In genomic region chr15:80081801-80082546, GRCm38 (mm10) we compare ENCODE assay signal across 8 mouse cellular contexts. TPM values are rescaled to one million over a fixed set of nuclear protein-coding genes. Genes with fewer than 3 reads are reported as not detected.
DNase-seq lines count a peak whose midpoint lies in the region; ATAC-seq lines count a peak whose summit lies in the region.

No protein-coding gene starts in this region.

- WGBS in neural tube, embryonic 11.5 days, result 7% methylated on average over 11 of the region's 11 CpGs
- WGBS in limb, embryonic 12.5 days, result 7% methylated on average over 11 of the region's 11 CpGs
- WGBS in stomach, embryonic 16.5 days, result 5% methylated on average over 11 of the region's 11 CpGs

- H3K9ac ChIP-seq in neural tube, embryonic 11.5 days (ENCODE audit: low read length), result peak overlapping the region; percentile 87
- peak overlapping the region; percentile 94 for H3K9ac ChIP-seq in limb, embryonic 12.5 days (replicated peaks)
- H3K9ac ChIP-seq in stomach, embryonic 16.5 days (ENCODE audit: low read length), result peak overlapping the region; percentile 88

- peak; percentile 76 to 87 for DNase-seq in adrenal gland, adult (ENCODE audit: inconsistent age in 2 of 2, low spot score in 1 of 2)
- DNase-seq in adrenal gland, postnatal 4 days (ENCODE audit: low spot score in 2 of 2), result no peak
- no peak for DNase-seq in neural tube, embryonic 11.5 days (ENCODE audit: low spot score)
- DNase-seq in neural tube, embryonic 10.5 days (ENCODE audit: extremely low spot score, low spot score), result no peak
- no peak for DNase-seq in natural killer cell, adult 2 months (ENCODE audit: low spot score in 2 of 2)
- no peak for DNase-seq in left cerebral cortex, postnatal 25 days (ENCODE audit: low spot score in 2 of 2)

- no peaks in the 10 kb centered on the region for H3K9me3 ChIP-seq in neural tube, embryonic 11.5 days (ENCODE audit: control insufficient read depth, low read length)
- H3K9me3 ChIP-seq in limb, embryonic 12.5 days, result peaks cover 4% of the 10 kb centered on the region; the same call in 1 of the 2 replicates
- no peaks in the 10 kb centered on the region for H3K9me3 ChIP-seq in stomach, embryonic 16.5 days (replicated peaks; ENCODE audit: control insufficient read depth, low read length)

- ATAC-seq in neural tube, embryonic 11.5 days (ENCODE audit: insufficient read depth, low FRiP score, low TSS enrichment), result no peak
- ATAC-seq in limb, embryonic 12.5 days (ENCODE audit: insufficient number of reproducible peaks, insufficient read depth, low FRiP score, low TSS enrichment, low read depth), result no peak
- ATAC-seq in stomach, embryonic 16.5 days (ENCODE audit: insufficient read depth, low FRiP score), result no peak

- H3K4me2 ChIP-seq in neural tube, embryonic 11.5 days (ENCODE audit: low read depth), result peak overlapping the region; percentile 88
- peak overlapping the region; percentile 89 for H3K4me2 ChIP-seq in limb, embryonic 12.5 days
- peak overlapping the region; percentile 83 for H3K4me2 ChIP-seq in stomach, embryonic 16.5 days (ENCODE audit: low read depth, low read length)

- intact Hi-C loops in left cerebral cortex, postnatal 25 days (cut with DNase I), result loop anchor here (2.0 to 5.0 kb wide), 3 partner anchors 67 to 625 kb away; partner anchors contain the start of genes Cbx6, Npcd and Pdgfb

- peak overlapping the region; percentile 76; the same call in 1 of the 2 replicates for H3K27ac ChIP-seq in neural tube, embryonic 11.5 days (ENCODE audit: low read depth, low read length)
- H3K27ac ChIP-seq in limb, embryonic 12.5 days, result peak overlapping the region; percentile 93
- H3K27ac ChIP-seq in stomach, embryonic 16.5 days (ENCODE audit: low read length), result peak overlapping the region; percentile 92

- H3K4me1 ChIP-seq in neural tube, embryonic 11.5 days (ENCODE audit: control insufficient read depth, insufficient read depth, low read length), result peaks cover 10% of the 10 kb centered on the region; the same call in 1 of the 2 replicates
- H3K4me1 ChIP-seq in limb, embryonic 12.5 days (replicated peaks), result peaks cover 24% of the 10 kb centered on the region
- H3K4me1 ChIP-seq in stomach, embryonic 16.5 days (ENCODE audit: control insufficient read depth, insufficient read depth, low read length), result peaks cover 23% of the 10 kb centered on the region

- peaks cover 21% of the 10 kb centered on the region for H3K36me3 ChIP-seq in neural tube, embryonic 11.5 days (ENCODE audit: control insufficient read depth, insufficient read depth, low read length)
- H3K36me3 ChIP-seq in limb, embryonic 12.5 days, result peaks cover 54% of the 10 kb centered on the region
- H3K36me3 ChIP-seq in stomach, embryonic 16.5 days (ENCODE audit: control insufficient read depth, insufficient read depth, low read length), result peaks cover 25% of the 10 kb centered on the region

- peak overlapping the region; percentile 80 for H3K4me3 ChIP-seq in neural tube, embryonic 11.5 days (ENCODE audit: low read depth, low read length)
- H3K4me3 ChIP-seq in limb, embryonic 12.5 days (replicated peaks), result peak overlapping the region; percentile 82
- H3K4me3 ChIP-seq in stomach, embryonic 16.5 days (replicated peaks; ENCODE audit: low read length), result peak overlapping the region; percentile 78

- no peaks in the 10 kb centered on the region for H3K27me3 ChIP-seq in neural tube, embryonic 11.5 days (ENCODE audit: control insufficient read depth, insufficient read depth, low read length)
- H3K27me3 ChIP-seq in limb, embryonic 12.5 days, result no peaks in the 10 kb centered on the region
- no peaks in the 10 kb centered on the region for H3K27me3 ChIP-seq in stomach, embryonic 16.5 days (ENCODE audit: control insufficient read depth, insufficient read depth, low read length)

RNA-seq across cellular contexts. Expression of gene Syngr1, which starts 9.2 kb away (rescaled TPM):
- 10 to 100 TPM; 26.4 to 27.6 TPM for total RNA-seq in adrenal gland, postnatal 4 days (2021)
- polyA plus RNA-seq in neural tube, embryonic 11.5 days (2014; fragmentation: Nextera tagmentation; extraction: Ambion mirVana), result 8.7 TPM in 2 replicates
- polyA plus RNA-seq in limb, embryonic 12.5 days (2016; fragmentation: Nextera tagmentation; extraction: Ambion mirVana), result 3.9 and 4.1 TPM in 2 replicates
- polyA plus RNA-seq in stomach, embryonic 16.5 days (2015; fragmentation: Nextera tagmentation; extraction: Ambion mirVana), result 43.1 and 55.2 TPM in 2 replicates
- 100 to 1,000 TPM; 463 to 509 TPM for total RNA-seq in left cerebral cortex, postnatal 25 days (2021)

RNA-seq across cellular contexts. Expression of gene Rpl3, which starts 9.7 kb away (rescaled TPM):
- 100 to 1,000 TPM; 927 to 955 TPM for total RNA-seq in adrenal gland, postnatal 4 days (2021)
- 1,003 and 1,056 TPM in 2 replicates for polyA plus RNA-seq in neural tube, embryonic 11.5 days (2014; fragmentation: Nextera tagmentation; extraction: Ambion mirVana)
- polyA plus RNA-seq in limb, embryonic 12.5 days (2016; fragmentation: Nextera tagmentation; extraction: Ambion mirVana), result 981 and 1,001 TPM in 2 replicates
- 835 and 1,068 TPM in 2 replicates for polyA plus RNA-seq in stomach, embryonic 16.5 days (2015; fragmentation: Nextera tagmentation; extraction: Ambion mirVana)
- total RNA-seq in left cerebral cortex, postnatal 25 days (2021), result 100 to 1,000 TPM; 457 to 461 TPM

RNA-seq across cellular contexts. Expression of gene Tab1, which starts 51.0 kb away (rescaled TPM):
- total RNA-seq in adrenal gland, postnatal 4 days (2021), result 10 to 100 TPM; 37.6 to 37.8 TPM
- polyA plus RNA-seq in neural tube, embryonic 11.5 days (2014; fragmentation: Nextera tagmentation; extraction: Ambion mirVana), result 35.7 and 36.0 TPM in 2 replicates
- polyA plus RNA-seq in limb, embryonic 12.5 days (2016; fragmentation: Nextera tagmentation; extraction: Ambion mirVana), result 49.2 and 49.3 TPM in 2 replicates
- polyA plus RNA-seq in stomach, embryonic 16.5 days (2015; fragmentation: Nextera tagmentation; extraction: Ambion mirVana), result 29.3 and 35.6 TPM in 2 replicates
- total RNA-seq in left cerebral cortex, postnatal 25 days (2021), result 10 to 100 TPM; 22.3 to 28.6 TPM

Comparison
In these comparisons a context has a peak if more than half of its experiments do, and no peak if none do; other contexts are left out.
1. DNase-seq: peak in adrenal gland, adult (2 of 2); none in adrenal gland, postnatal 4 days (0 of 2), neural tube, embryonic 11.5 days (single experiment), neural tube, embryonic 10.5 days (single experiment), natural killer cell, adult 2 months (0 of 2) and left cerebral cortex, postnatal 25 days (0 of 2).
2. Peak in every context shown above with its lines, with median percentiles within 50 percentile points of each other: H3K27ac ChIP-seq, H3K4me2 ChIP-seq, H3K4me3 ChIP-seq and H3K9ac ChIP-seq.